Mouse (Mus musculus): ENCODE results near the gene Manf. TPM values are rescaled to one million over a fixed set of nuclear protein-coding genes. Genes with fewer than 3 reads are reported as not detected.

The Manf gene
- polyA plus RNA-seq, 1 experiment from 2014 or later = 188 TPM

- Histone ChIP-seq H3K36me3 (ENCODE audit: control insufficient read depth, insufficient read depth, low read length) (peaks cover 27% of the 10 kb centered on the region), H3K4me1 (ENCODE audit: control insufficient read depth, insufficient read depth, low read depth, low read length) (peaks cover 50% of the 10 kb centered on the region)
- ATAC-seq = peak; percentile 65
Observed at GRCm38 (mm10) chr9:106886828-106887702, 4.7 kb downstream of the Manf start, which contains the start of gene Rbm15b. TSS of gene Rbm15b (minus strand) at chr9:106887428.

GRCm38 (mm10) chr9:106885901-106886731 is 5.7 kb downstream of the Manf start:
- WGBS = under 1% methylated on average over 59 of the region's 107 CpGs
- H3K9ac ChIP-seq (ENCODE audit: low read depth, low read length) = peak overlapping the region; percentile 98
- no peak for ATAC-seq
- H3K36me3 ChIP-seq (ENCODE audit: control insufficient read depth, insufficient read depth, low read length) = peaks cover 31% of the 10 kb centered on the region
- peak overlapping the region; percentile 92 for H3K27ac ChIP-seq (ENCODE audit: low read depth, low read length)
- no peaks in the 10 kb centered on the region for H3K27me3 ChIP-seq (replicated peaks; ENCODE audit: control insufficient read depth, insufficient read depth, low read length)
- H3K4me1 ChIP-seq (ENCODE audit: control insufficient read depth, insufficient read depth, low read depth, low read length) = peaks cover 54% of the 10 kb centered on the region
- H3K9me3 ChIP-seq (ENCODE audit: control insufficient read depth, low read length) = no peaks in the 10 kb centered on the region
- H3K4me2 ChIP-seq (ENCODE audit: low read length) = peak overlapping the region; percentile 94
- H3K4me3 ChIP-seq (ENCODE audit: low read length) = peak overlapping the region; percentile 90

More at GRCm38 (mm10) chr9:106886828-106887702, 4.7 kb downstream of the Manf start, which contains the start of gene Rbm15b:
- 3% methylated on average over 76 of the region's 101 CpGs for WGBS
- Histone ChIP-seq H3K27me3 (replicated peaks; ENCODE audit: control insufficient read depth, insufficient read depth, low read length) (no peaks in the 10 kb centered on the region), H3K9ac (ENCODE audit: low read depth, low read length) (peak within 1 kb of the TSS; percentile 98), H3K4me2 (ENCODE audit: low read length) (peak within 1 kb of the TSS; percentile 94), H3K9me3 (ENCODE audit: control insufficient read depth, low read length) (no peaks in the 10 kb centered on the region), H3K4me3 (ENCODE audit: low read length) (peak within 1 kb of the TSS; percentile 90), H3K27ac (ENCODE audit: low read depth, low read length) (peak within 1 kb of the TSS; percentile 92)

- Histone ChIP-seq H3K4me2 (ENCODE audit: low read length) (peak overlapping the region; percentile 94), H3K27me3 (replicated peaks; ENCODE audit: control insufficient read depth, insufficient read depth, low read length) (no peaks in the 10 kb centered on the region), H3K9ac (ENCODE audit: low read depth, low read length) (peak overlapping the region; percentile 98), H3K4me3 (ENCODE audit: low read length) (peak overlapping the region; percentile 90), H3K36me3 (ENCODE audit: control insufficient read depth, insufficient read depth, low read length) (peaks cover 31% of the 10 kb centered on the region), H3K9me3 (ENCODE audit: control insufficient read depth, low read length) (no peaks in the 10 kb centered on the region), H3K27ac (ENCODE audit: low read depth, low read length) (peak overlapping the region; percentile 92; the same call in 1 of the 2 replicates), H3K4me1 (ENCODE audit: control insufficient read depth, insufficient read depth, low read depth, low read length) (peaks cover 45% of the 10 kb centered on the region)
- 17% methylated on average over 44 of the region's 44 CpGs for WGBS
- no peak for ATAC-seq
Observed at GRCm38 (mm10) chr9:106884996-106885900, 6.5 kb downstream of the Manf start.

GRCm38 (mm10) chr9:106884306-106884705 is 7.5 kb downstream of the Manf start:
- Histone ChIP-seq H3K9ac (ENCODE audit: low read depth, low read length) (peak overlapping the region; percentile 98), H3K4me3 (ENCODE audit: low read length) (peak overlapping the region; percentile 90), H3K4me1 (ENCODE audit: control insufficient read depth, insufficient read depth, low read depth, low read length) (peaks cover 43% of the 10 kb centered on the region), H3K27ac (ENCODE audit: low read depth, low read length) (no peak overlapping the region), H3K4me2 (ENCODE audit: low read length) (peak overlapping the region; percentile 94), H3K27me3 (replicated peaks; ENCODE audit: control insufficient read depth, insufficient read depth, low read length) (no peaks in the 10 kb centered on the region), H3K9me3 (ENCODE audit: control insufficient read depth, low read length) (no peaks in the 10 kb centered on the region), H3K36me3 (ENCODE audit: control insufficient read depth, insufficient read depth, low read length) (peaks cover 30% of the 10 kb centered on the region)
- WGBS = 38% methylated on average over 16 of the region's 16 CpGs
- no peak for ATAC-seq

GRCm38 (mm10) chr9:106883085-106883484 is 8.7 kb downstream of the Manf start:
- H3K4me1 ChIP-seq (ENCODE audit: control insufficient read depth, insufficient read depth, low read depth, low read length) = peaks cover 43% of the 10 kb centered on the region
- no peak overlapping the region for H3K27ac ChIP-seq (ENCODE audit: low read depth, low read length)
- H3K9ac ChIP-seq (ENCODE audit: low read depth, low read length) = no peak overlapping the region; the same call in 1 of the 2 replicates
- H3K36me3 ChIP-seq (ENCODE audit: control insufficient read depth, insufficient read depth, low read length) = peaks cover 24% of the 10 kb centered on the region
- ATAC-seq = no peak
- H3K9me3 ChIP-seq (ENCODE audit: control insufficient read depth, low read length) = no peaks in the 10 kb centered on the region
- H3K27me3 ChIP-seq (replicated peaks; ENCODE audit: control insufficient read depth, insufficient read depth, low read length) = no peaks in the 10 kb centered on the region
- no peak overlapping the region for H3K4me3 ChIP-seq (ENCODE audit: low read length)
- H3K4me2 ChIP-seq (ENCODE audit: low read length) = peak overlapping the region; percentile 47
- WGBS = 73% methylated on average over 3 of the region's 3 CpGs

GRCm38 (mm10) chr9:106882176-106882575 is 9.6 kb downstream of the Manf start:
- Histone ChIP-seq H3K4me1 (ENCODE audit: control insufficient read depth, insufficient read depth, low read depth, low read length) (peaks cover 38% of the 10 kb centered on the region), H3K27me3 (replicated peaks; ENCODE audit: control insufficient read depth, insufficient read depth, low read length) (no peaks in the 10 kb centered on the region), H3K36me3 (ENCODE audit: control insufficient read depth, insufficient read depth, low read length) (peaks cover 24% of the 10 kb centered on the region), H3K4me2 (ENCODE audit: low read length) (no peak overlapping the region), H3K9ac (ENCODE audit: low read depth, low read length) (no peak overlapping the region), H3K9me3 (ENCODE audit: control insufficient read depth, low read length) (no peaks in the 10 kb centered on the region), H3K4me3 (ENCODE audit: low read length) (no peak overlapping the region), H3K27ac (ENCODE audit: low read depth, low read length) (no peak overlapping the region)
- no peak for ATAC-seq
- whole genome bisulfite sequencing = 53% methylated on average over 4 of the region's 4 CpGs

- Histone ChIP-seq H3K4me2 (ENCODE audit: low read length) (no peak overlapping the region), H3K36me3 (ENCODE audit: control insufficient read depth, insufficient read depth, low read length) (peaks cover 31% of the 10 kb centered on the region)
- 55% methylated on average over 4 of the region's 4 CpGs for WGBS
Observed at GRCm38 (mm10) chr9:106881071-106881755, 10.6 kb downstream of the Manf start.

GRCm38 (mm10) chr9:106879471-106879870 is 12.3 kb downstream of the Manf start:
- no peak overlapping the region for H3K4me3 ChIP-seq (ENCODE audit: low read length)
- no peak overlapping the region for H3K4me2 ChIP-seq (ENCODE audit: low read length)
- 65% methylated on average over 4 of the region's 4 CpGs for WGBS
- no peak overlapping the region for H3K27ac ChIP-seq (ENCODE audit: low read depth, low read length)
- H3K27me3 ChIP-seq (replicated peaks; ENCODE audit: control insufficient read depth, insufficient read depth, low read length) = no peaks in the 10 kb centered on the region
- no peak overlapping the region for H3K9ac ChIP-seq (ENCODE audit: low read depth, low read length)
- H3K36me3 ChIP-seq (ENCODE audit: control insufficient read depth, insufficient read depth, low read length) = peaks cover 37% of the 10 kb centered on the region
- no peaks in the 10 kb centered on the region for H3K9me3 ChIP-seq (ENCODE audit: control insufficient read depth, low read length)
- no peak for ATAC-seq
- peaks cover 27% of the 10 kb centered on the region for H3K4me1 ChIP-seq (ENCODE audit: control insufficient read depth, insufficient read depth, low read depth, low read length)

More at GRCm38 (mm10) chr9:106881071-106881755, 10.6 kb downstream of the Manf start:
- Histone ChIP-seq H3K27ac (ENCODE audit: low read depth, low read length) (no peak overlapping the region), H3K27me3 (replicated peaks; ENCODE audit: control insufficient read depth, insufficient read depth, low read length) (no peaks in the 10 kb centered on the region), H3K9ac (ENCODE audit: low read depth, low read length) (no peak overlapping the region), H3K4me3 (ENCODE audit: low read length) (no peak overlapping the region), H3K9me3 (ENCODE audit: control insufficient read depth, low read length) (no peaks in the 10 kb centered on the region), H3K4me1 (ENCODE audit: control insufficient read depth, insufficient read depth, low read depth, low read length) (peaks cover 38% of the 10 kb centered on the region)
- no peak for ATAC-seq

Measured in hindbrain, embryonic 16.5 days (tissue).